Mouse (Mus musculus) mouse embryonic stem cell (cell line): ENCODE measurements around the gene Afm.

Source experiments
- in situ Hi-C, 2 experiments: fragments of 300-500 bp; cut with MboI; formaldehyde crosslinking; loops; 1 replicate in 1 of 2; 3 replicates in 1 of 2; pipeline ENCODE4 v1.14.3; 2019 to 2020; ENCODE audit warnings: low sequenced_read_pairs in 2 of 2, low pct_unique_long_range_greater_than_20kb in 1 of 2, mixed read lengths in 1 of 2; ENCODE audit not compliant: unreplicated experiment in 1 of 2

Afm gene

GRCm38 (mm10) chr5:90518356-90519100 is at the start of gene Afm:
TSS of gene Afm (plus strand) at chr5:90518932.
- in situ Hi-C loops, result no loop called here

GRCm38 (mm10) chr5:90470836-90471235 is 47.9 kb upstream of the Afm start:
- in situ Hi-C loops, result no loop called here

- in situ Hi-C loops, result no loop called here
Measured at GRCm38 (mm10) chr5:90473902-90474301, 44.8 kb upstream of the Afm start.

GRCm38 (mm10) chr5:90474369-90474768 is 44.4 kb upstream of the Afm start:
- in situ Hi-C loops, result no loop called here

GRCm38 (mm10) chr5:90476741-90477140 is 42.0 kb upstream of the Afm start:
- in situ Hi-C loops, result no loop called here

- in situ Hi-C loops, result no loop called here
Measured at GRCm38 (mm10) chr5:90477308-90478140, 41.2 kb upstream of the Afm start.

- in situ Hi-C loops, result no loop called here
Measured at GRCm38 (mm10) chr5:90478886-90479285, 39.8 kb upstream of the Afm start.

- in situ Hi-C loops, result no loop called here
Measured at GRCm38 (mm10) chr5:90485597-90485996, 33.1 kb upstream of the Afm start.

- in situ Hi-C loops, result no loop called here
Measured at GRCm38 (mm10) chr5:90488323-90488722, 30.4 kb upstream of the Afm start.

GRCm38 (mm10) chr5:90490518-90490917 is 28.2 kb upstream of the Afm start, which contains the start of gene Afp:
TSS of gene Afp (plus strand) at chr5:90490737.
- in situ Hi-C loops, result no loop called here

GRCm38 (mm10) chr5:90492440-90492839 is 26.3 kb upstream of the Afm start:
- in situ Hi-C loops, result no loop called here

- in situ Hi-C loops, result no loop called here
Measured at GRCm38 (mm10) chr5:90494308-90494707, 24.4 kb upstream of the Afm start.

- in situ Hi-C loops, result no loop called here
Measured at GRCm38 (mm10) chr5:90499509-90499908, 19.2 kb upstream of the Afm start.

GRCm38 (mm10) chr5:90500714-90501113 is 18.0 kb upstream of the Afm start:
- in situ Hi-C loops, result loop anchor here in 1 of 2 experiments (5.0 kb wide), 1 partner anchor 298 kb away; no protein-coding TSS in a partner anchor

- in situ Hi-C loops, result loop anchor here in 1 of 2 experiments (5.0 kb wide), 1 partner anchor 299 kb away; no protein-coding TSS in a partner anchor
Measured at GRCm38 (mm10) chr5:90501752-90502151, 17.0 kb upstream of the Afm start.

- in situ Hi-C loops, result loop anchor here in 1 of 2 experiments (5.0 kb wide), 1 partner anchor 302 kb away; no protein-coding TSS in a partner anchor
Measured at GRCm38 (mm10) chr5:90504742-90505141, 14.0 kb upstream of the Afm start.

- in situ Hi-C loops, result no loop called here
Measured at GRCm38 (mm10) chr5:90506507-90506906, 12.2 kb upstream of the Afm start.

- in situ Hi-C loops, result no loop called here
Measured at GRCm38 (mm10) chr5:90507411-90507949, 11.3 kb upstream of the Afm start.
